Mouse (Mus musculus) myocyte (in vitro differentiated cells): ENCODE results near the gene 1700020D05Rik.

Experiments
- CEBPB ChIP-seq: IDR thresholded peaks from 2 replicates; pipeline ENCODE4 v1.6.1; 2011; ENCODE audit warnings: mild to moderate bottlenecking, moderate library complexity; ENCODE audit not compliant: poor library complexity, insufficient read depth, severe bottlenecking
- MAX ChIP-seq: IDR thresholded peaks from one replicate; pipeline ENCODE4 v1.6.1; 2011; ENCODE audit warnings: low read depth, mild to moderate bottlenecking, control low read depth
- MYOG ChIP-seq, 3 experiments: IDR thresholded peaks; one replicate each; pipeline ENCODE4 v1.6.1; 2011; ENCODE audit warnings: control low read depth in 2 of 3, low read depth in 2 of 3, mild to moderate bottlenecking in 2 of 3; ENCODE audit not compliant: insufficient read length in 2 of 3, control insufficient read depth in 1 of 3, insufficient read depth in 1 of 3
- POLR2A ChIP-seq: IDR thresholded peaks from one replicate; pipeline ENCODE4 v1.6.1; 2011; ENCODE audit warnings: low read depth, mild to moderate bottlenecking, control low read depth, moderate library complexity; ENCODE audit not compliant: insufficient read length
- SRF ChIP-seq: IDR thresholded peaks from one replicate; pipeline ENCODE4 v1.6.1; 2011; ENCODE audit warnings: low read depth; ENCODE audit not compliant: control insufficient read depth, insufficient read length
- TCF12 ChIP-seq: IDR thresholded peaks from one replicate; pipeline ENCODE4 v1.6.1; 2011; ENCODE audit warnings: mild to moderate bottlenecking, control low read depth; ENCODE audit not compliant: poor library complexity, insufficient read depth, severe bottlenecking
- TCF3 ChIP-seq: IDR thresholded peaks from one replicate; pipeline ENCODE4 v1.6.1; 2011; ENCODE audit warnings: low read depth, control low read depth; ENCODE audit not compliant: insufficient read length
- USF1 ChIP-seq: IDR thresholded peaks from one replicate; pipeline ENCODE4 v1.6.1; 2011; ENCODE audit warnings: low read depth, mild to moderate bottlenecking, control low read depth, moderate library complexity

DNA sequence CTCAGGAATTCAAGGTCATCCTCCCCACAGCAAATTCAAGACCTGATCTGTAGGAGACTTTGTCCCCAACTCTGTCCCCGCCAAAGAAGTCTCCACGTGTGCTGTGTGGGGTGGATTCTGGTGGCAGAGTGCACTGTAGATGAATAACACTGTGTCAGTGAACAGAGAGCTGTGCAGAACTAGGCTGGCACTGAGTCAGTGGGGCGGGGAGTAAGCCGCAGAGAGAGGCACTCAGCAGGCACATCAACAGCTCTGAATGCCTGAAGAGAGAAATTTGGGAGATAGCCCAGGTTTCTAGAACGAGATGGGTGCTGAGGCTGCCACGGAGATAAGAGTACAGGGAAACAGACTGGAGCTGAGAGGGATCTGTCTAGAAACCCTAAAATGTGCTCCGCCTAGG, 44.6 kb downstream of the 1700020D05Rik start:
- no peak for TF ChIP-seq POLR2A
- TF ChIP-seq SRF, result no peak
- TF ChIP-seq TCF12, result no peak
- TF ChIP-seq MAX, result no peak
- no peak for TF ChIP-seq USF1
- TF ChIP-seq CEBPB, result no peak
- TF ChIP-seq TCF3, result no peak
- no peak for TF ChIP-seq MYOG (IDR thresholded peaks at IDR 0.05; ENCODE audit: control insufficient read depth in 1 of 3, insufficient read depth in 1 of 3, insufficient read length in 2 of 3, low read depth in 2 of 3)
